Mouse (Mus musculus) mature B cell (primary cell): ENCODE measurements around the gene Ggps1.
"Not testable (repeated sequence)": the region's sequence is repeated elsewhere in the genome, so short reads cannot be mapped to it uniquely, and the experiment has no call there.

Experiments
- in situ Hi-C: fragments of 300-500 bp; cut with MboI; formaldehyde crosslinking; loops from 2 replicates; pipeline ENCODE4 v1.14.3; 2019

Ggps1 gene

DNA sequence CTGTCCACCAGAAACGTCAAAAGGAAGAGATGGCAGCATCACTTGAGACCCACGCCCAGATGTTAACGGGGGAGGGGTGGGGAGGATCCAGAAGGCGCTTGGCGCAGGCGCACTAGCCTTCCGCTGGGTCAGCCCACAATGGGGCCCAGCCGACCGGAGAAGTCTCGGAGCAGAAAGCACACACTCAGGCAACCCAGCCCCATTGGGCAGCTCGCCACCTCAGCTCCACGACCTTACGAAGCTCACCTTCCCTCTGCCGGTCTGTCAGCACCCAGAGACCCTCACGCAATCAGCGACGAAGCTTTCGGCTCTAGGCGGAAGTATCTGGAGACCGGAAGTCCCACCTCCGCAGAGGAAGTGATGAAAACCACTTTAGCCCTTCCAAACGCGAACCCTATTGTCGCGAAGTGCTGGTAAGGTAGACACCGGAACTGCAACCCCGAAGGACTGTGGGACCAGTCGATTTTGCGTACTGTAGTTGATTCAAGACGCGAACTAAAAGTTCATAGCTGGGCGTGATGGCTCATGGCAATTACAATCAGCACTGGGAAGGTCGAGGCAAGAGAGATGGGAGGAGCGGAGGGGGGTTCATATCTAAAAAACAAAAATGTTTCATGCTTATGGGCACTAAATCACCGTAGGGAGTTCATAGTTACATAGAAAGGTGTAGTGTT is 23.9 kb downstream of the Ggps1 start, which contains the start of gene Tbce:
Tbce (minus strand) TSS at position 347 of the 674 bp plus-strand sequence.
- in situ Hi-C loops = no loop called here

DNA sequence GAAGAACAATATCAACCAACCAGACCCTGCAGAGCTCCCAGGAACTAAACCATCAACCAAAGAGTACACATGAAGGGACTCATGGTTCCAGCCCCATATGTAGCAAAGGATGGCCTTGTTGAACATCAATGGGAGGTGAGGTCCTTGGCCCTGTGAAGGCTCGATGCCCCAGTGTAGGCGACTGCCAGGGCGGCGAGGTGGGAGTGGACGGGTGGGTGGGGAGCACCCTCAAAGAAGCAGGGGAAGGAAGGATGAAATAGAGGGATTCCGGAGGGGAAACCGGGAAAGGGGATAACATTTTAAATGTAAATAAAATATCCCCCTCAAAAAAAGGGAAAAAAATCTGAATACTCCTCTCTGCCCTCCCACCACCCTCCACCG is 24.4 kb downstream of the Ggps1 start:
- in situ Hi-C loops = no loop called here

DNA sequence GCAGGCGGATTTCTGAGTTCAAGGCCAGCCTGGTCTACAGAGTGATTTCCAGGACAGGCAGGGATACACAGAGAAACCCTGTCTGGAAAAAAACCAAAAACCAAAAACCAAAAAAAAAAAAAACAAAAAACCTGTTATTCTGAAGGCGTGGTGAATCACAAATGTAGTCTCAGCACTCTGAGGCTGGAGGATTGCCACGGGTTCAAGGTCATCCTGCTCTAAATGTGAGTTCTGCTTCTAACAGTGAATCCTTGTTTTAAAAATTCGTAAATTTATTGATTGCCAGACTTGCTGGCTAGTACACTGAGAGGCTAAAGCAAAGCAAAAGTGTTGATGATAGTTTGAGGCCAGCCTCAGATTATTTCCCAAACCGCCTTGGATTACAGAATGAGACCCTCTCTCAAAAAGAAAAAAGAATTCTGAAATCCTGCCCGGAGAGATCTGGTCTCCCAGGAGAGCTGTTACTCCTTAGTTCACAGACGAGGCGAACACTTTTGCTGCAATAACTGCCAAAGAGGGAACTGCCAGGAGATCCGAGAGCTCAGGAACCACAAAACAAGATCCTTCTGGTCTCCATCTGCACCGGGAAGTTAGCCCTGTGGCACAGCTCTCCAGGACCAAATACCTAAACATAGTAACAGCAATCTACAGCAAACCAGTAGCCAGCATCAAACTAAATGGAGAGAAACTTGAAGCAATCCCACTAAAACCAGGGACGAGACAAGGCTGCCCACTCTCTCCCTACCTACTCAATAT is 27.2 kb downstream of the Ggps1 start:
- in situ Hi-C loops = no loop called here

DNA sequence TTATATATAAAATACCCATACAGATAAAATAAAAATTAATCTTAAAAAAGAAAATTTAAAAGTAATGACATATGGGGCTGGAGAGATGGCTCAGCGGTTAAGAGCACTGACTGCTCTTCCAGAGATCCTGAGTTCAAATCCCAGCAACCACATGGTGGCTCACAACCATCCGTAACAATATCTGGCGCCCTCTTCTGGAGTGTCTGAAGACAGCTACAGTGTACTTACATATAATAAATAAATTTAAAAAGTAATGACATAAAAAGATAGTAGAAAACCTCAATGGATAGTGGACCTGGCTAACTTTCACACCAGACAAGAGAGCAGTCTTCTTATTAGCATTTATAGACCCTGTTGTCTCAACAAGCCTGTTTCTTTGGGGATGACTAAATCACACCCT is 27.9 kb downstream of the Ggps1 start:
- in situ Hi-C loops = not testable (repeated sequence)

DNA sequence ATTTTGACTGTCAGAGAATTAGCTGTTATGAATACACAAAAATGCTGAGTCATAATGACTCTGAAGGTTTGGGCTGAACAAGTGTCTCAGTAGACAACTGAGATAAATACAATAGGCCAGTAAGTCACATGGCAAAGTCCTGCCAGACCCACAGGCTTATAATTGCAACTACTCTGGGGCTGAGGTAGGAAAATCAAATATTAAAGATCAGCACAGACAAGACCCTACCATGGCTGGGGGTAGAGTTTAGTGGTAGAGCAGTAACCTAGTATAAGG is 29.3 kb downstream of the Ggps1 start:
- in situ Hi-C loops = no loop called here

DNA sequence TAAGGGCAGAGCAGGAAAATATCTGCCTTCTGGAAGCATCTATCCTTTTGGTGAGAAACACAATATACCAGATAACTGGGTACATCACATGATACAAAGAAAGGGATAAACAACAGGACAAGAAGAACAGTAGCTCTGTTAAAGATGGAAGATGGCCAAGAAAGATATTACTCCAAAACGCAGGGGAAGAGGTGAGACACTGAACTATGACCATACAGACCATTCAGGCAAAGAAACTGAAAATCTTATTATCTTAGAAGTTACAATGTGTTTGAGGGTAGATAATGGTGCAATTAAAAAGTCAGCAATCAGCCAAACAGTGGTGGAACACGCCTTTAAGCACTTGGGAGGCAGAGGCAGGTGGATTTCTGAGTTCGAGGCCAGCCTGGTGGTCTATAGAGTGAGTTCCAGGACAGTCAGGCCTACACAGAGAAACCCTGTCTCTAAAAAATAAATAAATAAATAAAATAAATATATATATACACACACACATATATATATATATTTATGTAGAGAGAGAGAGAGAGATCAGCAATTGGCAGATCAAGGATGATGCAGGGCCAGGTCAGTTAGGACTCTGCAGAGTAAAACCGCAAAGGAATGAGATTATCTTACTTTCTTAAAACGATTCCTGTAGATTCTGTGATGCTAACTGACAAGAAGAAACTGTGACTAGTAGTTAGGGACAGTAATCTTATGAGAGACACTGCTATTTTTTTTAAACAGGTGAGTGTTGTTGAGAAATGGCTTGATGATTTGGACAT is 29.8 kb downstream of the Ggps1 start:
- in situ Hi-C loops = no loop called here

DNA sequence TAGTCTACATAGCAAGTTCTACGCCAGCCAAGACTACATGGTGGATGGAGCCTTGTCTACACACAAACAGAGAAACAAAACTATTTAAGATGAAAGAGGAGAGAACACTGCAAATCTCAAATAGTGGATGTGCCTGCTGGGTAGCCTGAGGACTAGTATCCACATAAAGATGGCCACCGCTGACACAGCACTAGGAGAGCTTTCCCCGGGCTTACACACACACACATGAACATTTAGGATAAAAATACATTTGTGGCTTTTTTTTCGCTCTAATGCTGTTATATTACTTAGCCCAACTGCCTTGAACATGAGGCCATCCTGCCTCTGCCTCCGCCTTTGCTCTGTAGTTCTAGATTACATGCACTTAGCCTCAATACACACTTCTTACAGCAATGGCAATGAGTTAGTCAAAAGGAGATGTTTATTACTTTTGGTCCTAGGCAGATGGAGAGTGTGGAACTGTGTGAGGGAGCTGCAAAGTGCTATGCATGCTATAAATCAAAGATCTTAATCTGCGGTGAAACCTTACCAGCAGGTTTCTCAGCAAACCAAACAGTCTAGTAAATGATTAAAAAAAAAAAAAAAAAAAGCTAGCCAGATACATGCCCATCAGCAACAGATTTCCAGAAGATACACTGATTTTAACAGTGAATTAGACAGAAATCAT is 37.0 kb downstream of the Ggps1 start:
- in situ Hi-C loops = no loop called here

DNA sequence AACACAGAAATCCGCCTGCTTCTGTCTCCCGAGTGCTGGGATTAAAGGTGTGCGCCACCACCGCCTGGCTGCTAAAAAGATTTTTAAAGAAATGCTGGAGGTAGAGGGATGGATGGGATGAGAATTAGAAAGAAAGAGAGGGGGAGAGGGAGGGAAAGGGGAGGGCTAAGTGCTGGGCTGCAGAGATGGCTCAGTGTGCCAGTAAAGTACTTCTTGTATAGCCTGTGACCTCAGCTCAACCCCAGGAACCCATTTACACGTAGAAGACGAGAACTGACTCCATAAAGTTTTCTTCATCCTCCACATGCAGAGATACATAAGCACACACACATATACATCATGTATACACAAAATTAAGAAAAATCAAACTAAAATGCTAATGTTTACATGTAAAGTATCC is 37.7 kb downstream of the Ggps1 start:
- in situ Hi-C loops = no loop called here

DNA sequence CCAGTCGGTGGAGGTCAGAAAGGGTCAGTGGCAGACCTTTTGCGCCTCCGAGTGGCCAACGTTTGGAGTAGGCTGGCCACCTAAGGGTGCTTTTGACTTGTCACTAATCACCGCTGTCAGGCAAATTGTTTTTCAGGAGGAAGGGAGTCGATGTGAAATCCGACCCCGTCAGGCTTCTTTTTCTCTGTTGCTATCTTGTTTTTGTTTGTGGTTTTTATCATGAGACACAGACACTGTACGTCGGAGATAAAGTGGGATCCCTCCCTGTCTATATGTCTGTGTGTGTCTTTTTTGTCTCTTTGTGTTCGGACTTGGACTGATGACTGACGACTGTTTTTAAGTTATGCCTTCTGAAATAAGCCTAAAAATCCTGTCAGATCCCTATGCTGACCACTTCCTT is 41.9 kb downstream of the Ggps1 start:
- in situ Hi-C loops = not testable (repeated sequence)

DNA sequence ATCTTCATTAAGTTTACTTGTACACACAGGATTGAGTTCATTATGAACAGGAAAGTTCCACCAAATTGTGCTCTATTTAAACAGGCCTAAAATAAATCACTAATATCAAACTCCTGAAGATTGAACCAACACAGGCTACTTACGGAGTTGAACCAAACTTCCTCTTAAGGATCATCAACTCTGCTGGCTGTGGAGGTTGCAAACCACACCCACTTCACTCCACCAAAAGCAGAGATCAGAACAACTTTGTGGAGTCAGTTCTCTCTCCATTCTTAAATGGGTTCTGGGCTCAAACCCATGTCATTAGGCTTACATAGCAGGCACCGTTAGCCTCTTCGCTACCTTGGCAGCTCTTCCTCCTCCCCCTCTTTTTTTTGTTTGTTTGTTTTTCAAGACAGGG is 44.4 kb downstream of the Ggps1 start:
- in situ Hi-C loops = no loop called here

DNA sequence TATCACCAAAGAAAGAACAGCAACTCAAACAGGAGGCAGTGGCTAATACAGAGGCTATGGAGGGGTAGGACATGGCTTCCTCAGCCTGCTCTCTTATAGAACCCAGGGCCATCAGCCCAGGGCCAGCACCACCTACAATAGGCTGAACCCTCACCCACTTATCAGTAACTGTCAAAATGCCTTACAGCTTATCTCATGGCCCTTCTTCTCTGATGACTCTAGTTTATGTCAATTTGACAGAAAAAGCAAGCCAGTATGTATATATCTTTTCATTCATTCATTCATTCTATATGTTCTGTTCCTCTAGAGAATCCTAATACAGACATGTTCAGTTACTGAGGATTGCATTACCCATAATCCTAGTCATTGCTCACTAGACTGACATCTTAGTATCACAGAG is 45.0 kb downstream of the Ggps1 start:
- in situ Hi-C loops = no loop called here

DNA sequence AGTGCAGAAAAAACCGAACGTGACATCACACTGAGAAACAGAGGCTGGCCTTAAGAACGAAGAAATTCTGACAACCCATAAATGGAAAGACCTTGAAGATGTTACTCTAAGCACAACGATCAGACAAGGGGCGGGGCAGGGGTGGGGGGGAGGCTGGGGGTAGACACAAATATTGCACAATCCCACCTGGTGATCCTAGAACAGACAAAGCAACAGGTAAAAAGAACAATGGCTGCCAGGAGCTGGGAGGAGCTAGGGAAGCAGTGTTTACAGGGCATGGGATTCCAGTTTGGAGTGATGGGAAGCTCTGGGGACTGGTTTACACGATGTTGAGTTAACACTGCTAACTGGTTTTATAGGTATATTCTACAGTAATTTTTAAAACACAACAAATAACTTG is 47.7 kb downstream of the Ggps1 start:
- in situ Hi-C loops = no loop called here

DNA sequence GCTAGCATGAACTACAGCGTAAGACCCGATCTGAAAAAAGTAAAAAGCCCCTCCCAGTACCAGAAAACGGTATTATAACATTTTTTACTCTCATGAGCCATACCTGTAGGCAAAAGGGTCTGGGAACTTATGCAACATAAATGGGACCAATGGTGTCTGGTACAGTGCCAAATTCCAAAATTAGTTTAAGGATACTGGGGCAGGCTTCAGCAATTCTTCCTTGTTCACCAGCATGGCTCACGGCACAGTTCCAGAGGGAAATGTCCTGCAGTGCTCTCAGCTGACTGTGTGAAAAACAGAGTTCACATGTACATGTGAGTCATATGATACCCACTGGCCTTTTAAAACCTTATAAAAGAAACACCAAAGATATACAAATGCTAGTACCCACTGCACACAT is 48.7 kb downstream of the Ggps1 start:
- in situ Hi-C loops = no loop called here

DNA sequence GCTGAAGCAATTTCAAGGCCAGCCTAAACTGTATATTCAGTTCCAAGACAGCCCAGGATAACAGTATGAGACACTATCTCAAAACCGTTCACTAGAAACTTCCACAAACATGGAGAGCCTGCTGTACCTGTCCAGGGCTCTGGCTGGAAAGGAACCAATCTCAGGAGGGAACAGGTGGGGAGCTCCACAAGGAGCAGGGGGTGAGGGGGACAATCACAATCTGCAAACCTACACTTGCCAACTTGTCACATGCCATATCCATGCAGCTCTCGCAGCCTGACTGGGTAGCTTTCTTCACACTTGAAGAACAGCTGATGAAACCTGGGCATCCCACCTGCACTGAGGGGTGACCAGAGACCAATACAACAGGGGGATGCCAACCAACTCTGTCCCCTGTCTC is 49.3 kb downstream of the Ggps1 start:
- in situ Hi-C loops = no loop called here

DNA sequence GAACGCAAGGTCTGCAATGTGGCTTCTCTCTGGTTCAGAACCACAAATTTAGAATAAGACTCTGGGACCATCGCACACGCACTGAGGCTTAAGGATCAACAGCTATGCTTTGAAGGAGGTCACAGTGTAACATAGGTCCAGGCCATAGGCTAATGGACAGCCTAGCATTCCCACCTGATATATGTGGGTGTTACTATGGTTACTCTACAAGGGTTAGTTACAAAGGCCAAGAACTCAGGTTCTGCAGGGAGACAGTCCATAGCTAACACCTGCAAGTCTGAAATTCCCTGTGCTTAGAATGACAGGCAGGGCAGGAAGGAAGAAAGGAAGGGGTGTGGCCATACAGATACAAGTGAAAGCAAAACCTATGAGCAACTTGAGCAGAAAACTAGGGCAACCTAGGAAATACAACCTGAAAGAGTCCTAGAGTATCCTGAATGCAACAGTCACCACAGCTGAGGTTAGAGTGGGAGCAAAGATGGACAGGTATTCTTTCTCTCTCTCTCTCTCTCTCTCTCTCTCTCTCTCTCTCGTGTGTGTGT is 51.8 kb downstream of the Ggps1 start:
- in situ Hi-C loops = no loop called here

DNA sequence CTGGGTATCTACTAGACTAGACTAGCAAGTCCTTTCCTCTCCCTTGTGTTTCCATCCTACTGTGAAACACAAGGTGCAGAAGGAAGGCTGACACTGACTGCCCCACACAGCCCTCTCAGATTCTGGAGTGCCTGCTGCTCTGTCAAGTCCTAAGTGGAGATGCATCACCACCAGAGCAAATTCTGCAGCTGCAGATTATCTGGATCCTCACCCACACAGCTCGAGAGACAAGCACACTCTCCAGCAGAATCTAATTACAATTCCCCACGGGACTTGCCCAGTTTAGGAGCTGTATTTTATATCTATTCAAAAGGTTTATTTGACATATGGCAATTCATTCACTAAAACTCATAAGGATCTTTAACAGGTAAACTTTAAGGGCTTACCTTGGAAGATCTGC is 57.2 kb downstream of the Ggps1 start:
- in situ Hi-C loops = no loop called here

DNA sequence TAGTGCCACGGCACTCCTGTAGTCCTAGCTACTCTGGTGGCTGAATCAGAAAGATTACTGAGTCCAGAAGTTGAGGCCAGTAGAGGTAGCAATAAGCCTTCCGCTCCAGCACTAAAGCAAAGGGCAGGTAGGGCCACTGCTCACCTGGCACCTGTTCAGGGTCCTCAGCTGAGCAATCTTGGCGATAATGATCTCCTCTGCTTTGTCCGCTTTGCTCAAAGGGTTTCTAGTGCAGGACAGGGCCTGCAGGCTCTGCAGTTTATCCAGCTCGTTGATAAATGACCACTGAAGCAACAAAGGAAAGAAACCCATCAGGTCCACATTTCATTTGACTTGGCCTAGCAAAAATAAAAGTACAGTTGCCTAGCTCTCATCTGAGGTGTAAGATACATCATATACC is 58.3 kb downstream of the Ggps1 start:
- in situ Hi-C loops = no loop called here

DNA sequence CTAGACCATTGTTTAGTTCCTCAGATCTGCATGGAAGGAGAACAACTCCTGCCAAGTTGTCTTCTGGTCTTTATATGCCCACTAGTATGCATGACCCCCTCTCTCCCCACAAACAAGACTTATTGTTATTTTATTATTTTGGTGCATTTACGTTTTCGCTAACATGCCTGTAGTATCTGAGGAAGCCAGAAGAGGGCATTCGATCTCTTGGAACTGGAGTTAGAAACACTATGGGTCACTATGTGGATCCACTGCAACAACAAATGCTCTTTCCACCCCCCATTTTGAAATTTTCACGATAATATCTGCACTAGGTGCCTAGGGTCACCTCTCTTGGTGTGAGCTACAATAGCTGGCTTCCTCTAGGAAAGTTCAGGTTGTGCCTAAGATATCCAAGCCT is 59.2 kb downstream of the Ggps1 start:
- in situ Hi-C loops = no loop called here

DNA sequence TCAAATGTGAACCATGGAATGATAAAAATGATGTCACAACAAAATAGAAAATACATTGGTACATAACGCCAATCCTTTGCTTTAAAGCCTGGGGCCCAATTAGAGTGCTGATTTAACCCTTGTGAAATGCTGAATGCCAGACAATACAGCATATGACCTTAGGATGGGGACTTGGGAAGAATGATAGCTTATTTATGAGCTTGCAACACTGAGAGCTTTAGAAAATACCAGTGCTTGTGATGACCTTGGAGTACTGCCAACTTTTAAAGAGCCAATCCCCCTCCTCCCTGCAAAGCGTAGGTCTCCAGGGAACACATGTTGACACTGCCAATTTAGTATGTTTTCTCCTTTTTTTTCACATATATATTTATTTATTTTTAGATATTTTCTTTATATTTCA is 60.6 kb downstream of the Ggps1 start:
- in situ Hi-C loops = no loop called here
